Mouse (Mus musculus): ENCODE data around the gene Acoxl.
A peak's percentile ranks its signal among the peaks of the same experiment; 100 is the strongest.

The Acoxl gene

GRCm38 (mm10) chr2:127894890-127895289 is 56.2 kb downstream of the Acoxl start:
- DNase-seq (ENCODE audit: low spot score in 2 of 2), result peak in 1 of 2 experiments; percentile 7

GRCm38 (mm10) chr2:127897718-127898117 is 59.0 kb downstream of the Acoxl start:
- DNase-seq (ENCODE audit: low spot score in 2 of 2), result no peak

- no peak for DNase-seq (ENCODE audit: low spot score in 2 of 2)
Measured at GRCm38 (mm10) chr2:127904918-127905317, 66.2 kb downstream of the Acoxl start.

GRCm38 (mm10) chr2:127906973-127907678 is 68.5 kb downstream of the Acoxl start:
- no peak for DNase-seq (ENCODE audit: low spot score in 2 of 2)

GRCm38 (mm10) chr2:127907679-127908042 is 69.0 kb downstream of the Acoxl start:
- DNase-seq (ENCODE audit: low spot score in 2 of 2), result no peak

- DNase-seq (ENCODE audit: low spot score in 2 of 2), result no peak
Measured at GRCm38 (mm10) chr2:127908881-127909280, 70.2 kb downstream of the Acoxl start.

- no peak for DNase-seq (ENCODE audit: low spot score in 2 of 2)
Measured at GRCm38 (mm10) chr2:127909790-127910189, 71.1 kb downstream of the Acoxl start.

- DNase-seq (ENCODE audit: low spot score in 2 of 2), result no peak
Measured at GRCm38 (mm10) chr2:127911579-127911978, 72.9 kb downstream of the Acoxl start.

- DNase-seq (ENCODE audit: low spot score in 2 of 2), result no peak
Measured at GRCm38 (mm10) chr2:127914047-127914446, 75.4 kb downstream of the Acoxl start.

- no peak for DNase-seq (ENCODE audit: low spot score in 2 of 2)
Measured at GRCm38 (mm10) chr2:127916804-127917410, 78.2 kb downstream of the Acoxl start.

GRCm38 (mm10) chr2:127919740-127920139 is 81.1 kb downstream of the Acoxl start:
- no peak for DNase-seq (ENCODE audit: low spot score in 2 of 2)

GRCm38 (mm10) chr2:127922036-127922901 is 83.6 kb downstream of the Acoxl start:
- no peak for DNase-seq (ENCODE audit: low spot score in 2 of 2)

- no peak for DNase-seq (ENCODE audit: low spot score in 2 of 2)
Measured at GRCm38 (mm10) chr2:127923077-127923680, 84.5 kb downstream of the Acoxl start.

GRCm38 (mm10) chr2:127926679-127927324 is 88.1 kb downstream of the Acoxl start:
- no peak for DNase-seq (ENCODE audit: low spot score in 2 of 2)

GRCm38 (mm10) chr2:127927452-127928273 is 89.0 kb downstream of the Acoxl start:
- DNase-seq (ENCODE audit: low spot score in 2 of 2), result no peak

- DNase-seq (ENCODE audit: low spot score in 2 of 2), result no peak
Measured at GRCm38 (mm10) chr2:127928279-127928678, 89.6 kb downstream of the Acoxl start.

- no peak for DNase-seq (ENCODE audit: low spot score in 2 of 2)
Measured at GRCm38 (mm10) chr2:127928871-127929270, 90.2 kb downstream of the Acoxl start.

- DNase-seq (ENCODE audit: low spot score in 2 of 2), result no peak
Measured at GRCm38 (mm10) chr2:127929939-127930715, 91.5 kb downstream of the Acoxl start.

- no peak for DNase-seq (ENCODE audit: low spot score in 2 of 2)
Measured at GRCm38 (mm10) chr2:127931576-127931975, 92.9 kb downstream of the Acoxl start.

- peak in 1 of 2 experiments; percentile 16 for DNase-seq (ENCODE audit: low spot score in 2 of 2)
Measured at GRCm38 (mm10) chr2:127933531-127933931, 94.9 kb downstream of the Acoxl start.

All from right cerebral cortex, postnatal 36 days (tissue).